Mouse (Mus musculus) spleen, embryonic (tissue): ENCODE data around the gene Gli3.

Experiments
- CTCF ChIA-PET: fragments of 350-600 bp; sonication (Branson Sonifier 250); formaldehyde crosslinking; loops from one replicate; lab custom pipeline; 2022; lab: Charles Lee

The Gli3 gene

GRCm38 (mm10) chr13:15462830-15463491 lies at the start of gene Gli3:
Gene Gli3 (plus strand): TSS chr13:15463235.
- CTCF ChIA-PET, result interaction anchor here (0.6 kb wide), 1 partner anchor 38 kb away, joined by 6 read pairs; no protein-coding TSS in a partner anchor

- CTCF ChIA-PET, result no interaction called here
These were observed 41.8 kb upstream of the Gli3 start for GRCm38 (mm10) chr13:15421182-15421750.

GRCm38 (mm10) chr13:15442002-15442401 lies 21.0 kb upstream of the Gli3 start:
- CTCF ChIA-PET, result no interaction called here

GRCm38 (mm10) chr13:15444312-15444711 lies 18.7 kb upstream of the Gli3 start:
- CTCF ChIA-PET, result no interaction called here

GRCm38 (mm10) chr13:15445591-15445990 lies 17.4 kb upstream of the Gli3 start:
- CTCF ChIA-PET, result no interaction called here

GRCm38 (mm10) chr13:15446004-15446403 lies 17.0 kb upstream of the Gli3 start:
- CTCF ChIA-PET, result no interaction called here

GRCm38 (mm10) chr13:15446782-15447564 lies 16.1 kb upstream of the Gli3 start:
- CTCF ChIA-PET, result no interaction called here

GRCm38 (mm10) chr13:15450941-15451340 lies 12.1 kb upstream of the Gli3 start:
- CTCF ChIA-PET, result no interaction called here

- CTCF ChIA-PET, result no interaction called here
These were observed 5.2 kb upstream of the Gli3 start for GRCm38 (mm10) chr13:15457841-15458240.

- CTCF ChIA-PET, result no interaction called here
These were observed 1.1 kb upstream of the Gli3 start for GRCm38 (mm10) chr13:15461926-15462325.

- CTCF ChIA-PET, result no interaction called here
These were observed 551 bp downstream of the Gli3 start for GRCm38 (mm10) chr13:15463492-15464080.

- CTCF ChIA-PET, result no interaction called here
These were observed 1.1 kb downstream of the Gli3 start for GRCm38 (mm10) chr13:15464081-15464526.

- CTCF ChIA-PET, result no interaction called here
These were observed 1.8 kb downstream of the Gli3 start for GRCm38 (mm10) chr13:15464741-15465250.

GRCm38 (mm10) chr13:15466496-15466895 lies 3.5 kb downstream of the Gli3 start:
- CTCF ChIA-PET, result no interaction called here

- CTCF ChIA-PET, result no interaction called here
These were observed 4.4 kb downstream of the Gli3 start for GRCm38 (mm10) chr13:15467409-15467808.

- CTCF ChIA-PET, result no interaction called here
These were observed 5.4 kb downstream of the Gli3 start for GRCm38 (mm10) chr13:15468421-15468820.

- CTCF ChIA-PET, result no interaction called here
These were observed 7.0 kb downstream of the Gli3 start for GRCm38 (mm10) chr13:15470056-15470455.

- CTCF ChIA-PET, result no interaction called here
These were observed 9.7 kb downstream of the Gli3 start for GRCm38 (mm10) chr13:15472712-15473111.

GRCm38 (mm10) chr13:15474393-15474792 lies 11.4 kb downstream of the Gli3 start:
- CTCF ChIA-PET, result no interaction called here

GRCm38 (mm10) chr13:15486033-15486891 lies 23.2 kb downstream of the Gli3 start:
- CTCF ChIA-PET, result interaction anchor here (0.6 kb wide), 1 partner anchor 18 kb away, joined by 3 read pairs; no protein-coding TSS in a partner anchor

- CTCF ChIA-PET, result interaction anchor here (0.5 to 0.6 kb wide), 2 partner anchors 17 to 22 kb away, joined by 3 read pairs; no protein-coding TSS in a partner anchor
These were observed 24.3 kb downstream of the Gli3 start for GRCm38 (mm10) chr13:15487334-15487733.
